Mouse (Mus musculus) CH12F3 (cell line): ENCODE data around the gene Abca13.

Experiments used
- in situ Hi-C: fragments of 300-500 bp; cut with MboI; formaldehyde crosslinking; loops from 2 replicates; pipeline ENCODE4 v1.14.3; 2020; ENCODE audit warnings: low sequenced_read_pairs

Gene Abca13

GRCm38 (mm10) chr11:9647991-9648390, 456.2 kb downstream of the Abca13 start:
- in situ Hi-C loops = no loop called here

- in situ Hi-C loops = no loop called here
Observed at GRCm38 (mm10) chr11:9666648-9667255, 475.0 kb downstream of the Abca13 start.

GRCm38 (mm10) chr11:9669430-9669829, 477.7 kb downstream of the Abca13 start:
- in situ Hi-C loops = no loop called here

DNA sequence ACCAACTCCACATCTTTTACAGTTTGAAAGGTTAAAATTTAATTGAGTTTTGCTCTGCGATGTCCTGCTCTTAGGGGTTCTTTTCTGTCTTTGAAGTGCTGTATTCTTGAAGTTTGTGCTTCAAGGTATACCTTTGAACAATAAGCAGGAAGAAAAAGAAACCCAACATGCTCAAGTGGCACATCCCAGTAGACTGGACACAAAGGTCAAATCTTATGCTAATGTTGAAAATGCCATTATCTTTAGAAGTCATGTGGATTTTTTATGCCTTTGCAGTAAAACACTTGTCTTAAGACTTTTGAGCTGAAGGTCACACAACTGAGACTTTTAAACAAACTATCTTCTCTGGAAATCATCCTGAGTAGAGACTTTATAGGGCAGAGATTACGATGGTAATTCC, 493.2 kb downstream of the Abca13 start:
- in situ Hi-C loops = no loop called here

- in situ Hi-C loops = no loop called here
Observed at GRCm38 (mm10) chr11:9705190-9705589, 513.4 kb downstream of the Abca13 start.

- in situ Hi-C loops = no loop called here
Observed at GRCm38 (mm10) chr11:9727810-9728490, 536.2 kb downstream of the Abca13 start.

DNA sequence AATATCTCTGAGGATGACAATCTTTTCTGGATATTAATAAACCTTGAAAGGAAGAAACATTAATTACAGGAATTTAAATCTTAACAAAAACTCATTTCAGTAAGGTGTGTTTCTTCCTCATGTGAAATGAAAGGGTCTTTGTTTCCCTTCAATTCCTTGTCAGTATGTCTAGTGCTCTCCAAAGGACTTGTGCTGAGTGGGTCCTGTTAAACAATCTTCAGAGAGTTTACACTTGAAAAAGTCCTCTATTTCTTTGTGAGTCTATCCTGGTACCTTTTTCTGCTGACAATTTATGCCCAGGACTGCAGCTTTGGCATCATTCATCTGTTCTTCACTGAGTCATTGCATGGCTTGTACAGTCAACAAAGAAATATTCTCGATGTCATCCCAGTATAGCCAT, 539.6 kb downstream of the Abca13 start:
- in situ Hi-C loops = no loop called here
